Mouse (Mus musculus): ENCODE data around the gene Nova1. TPM values are rescaled to one million over a fixed set of nuclear protein-coding genes. Genes with fewer than 3 reads are reported as not detected.

The Nova1 gene
- 1.5 and 1.8 TPM in 2 replicates for polyA plus RNA-seq (2014; fragmentation: Nextera tagmentation; extraction: Ambion mirVana)

- H3K9me3 ChIP-seq (ENCODE audit: control insufficient read depth, low read length) = no peaks in the 10 kb centered on the region
- peak within 1 kb of the TSS; percentile 60 for H3K4me2 ChIP-seq (ENCODE audit: low read length)
- peak within 1 kb of the TSS; percentile 64 for H3K9ac ChIP-seq (ENCODE audit: low read length)
- WGBS = under 1% methylated on average over 35 of the region's 68 CpGs
- H3K4me1 ChIP-seq (replicated peaks; ENCODE audit: control insufficient read depth, insufficient read depth, low read length) = no peaks in the 10 kb centered on the region
- peaks cover 3% of the 10 kb centered on the region; the same call in 1 of the 2 replicates for H3K27me3 ChIP-seq (replicated peaks; ENCODE audit: control insufficient read depth, insufficient read depth, low read length)
- DNase-seq (ENCODE audit: low spot score) = peak; percentile 90
- no peaks in the 10 kb centered on the region for H3K36me3 ChIP-seq (ENCODE audit: control insufficient read depth, insufficient read depth, low read length)
- H3K27ac ChIP-seq (ENCODE audit: low read depth) = peak within 1 kb of the TSS; percentile 79
- peak; percentile 86 for ATAC-seq (replicated peaks; ENCODE audit: low FRiP score, low TSS enrichment, low read depth)
- H3K4me3 ChIP-seq (ENCODE audit: low read depth, low read length) = peak within 1 kb of the TSS; percentile 71
Observed at GRCm38 (mm10) chr12:46818856-46819347, at the start of gene Nova1. Gene Nova1, minus strand, starts transcription at chr12:46818929.

GRCm38 (mm10) chr12:46819348-46820022 lies 756 bp upstream of the Nova1 start:
- Histone ChIP-seq H3K9ac (ENCODE audit: low read length) (peak overlapping the region; percentile 64), H3K27ac (ENCODE audit: low read depth) (peak overlapping the region; percentile 79; the same call in 1 of the 2 replicates), H3K4me1 (replicated peaks; ENCODE audit: control insufficient read depth, insufficient read depth, low read length) (no peaks in the 10 kb centered on the region), H3K9me3 (ENCODE audit: control insufficient read depth, low read length) (no peaks in the 10 kb centered on the region), H3K27me3 (replicated peaks; ENCODE audit: control insufficient read depth, insufficient read depth, low read length) (peaks cover 3% of the 10 kb centered on the region; the same call in 1 of the 2 replicates), H3K4me3 (ENCODE audit: low read depth, low read length) (peak overlapping the region; percentile 71), H3K36me3 (ENCODE audit: control insufficient read depth, insufficient read depth, low read length) (no peaks in the 10 kb centered on the region), H3K4me2 (ENCODE audit: low read length) (peak overlapping the region; percentile 60)
- WGBS = 1% methylated on average over 52 of the region's 57 CpGs
- DNase-seq (ENCODE audit: low spot score) (peak; percentile 99), ATAC-seq (replicated peaks; ENCODE audit: low FRiP score, low TSS enrichment, low read depth) (peak; percentile 96)

GRCm38 (mm10) chr12:46818021-46818855 lies 491 bp downstream of the Nova1 start:
- no peaks in the 10 kb centered on the region for H3K9me3 ChIP-seq (ENCODE audit: control insufficient read depth, low read length)
- peak overlapping the region; percentile 71 for H3K4me3 ChIP-seq (ENCODE audit: low read depth, low read length)
- H3K27ac ChIP-seq (ENCODE audit: low read depth) = peak overlapping the region; percentile 79
- peak overlapping the region; percentile 64 for H3K9ac ChIP-seq (ENCODE audit: low read length)
- peak overlapping the region; percentile 60 for H3K4me2 ChIP-seq (ENCODE audit: low read length)
- no peaks in the 10 kb centered on the region for H3K4me1 ChIP-seq (replicated peaks; ENCODE audit: control insufficient read depth, insufficient read depth, low read length)
- H3K36me3 ChIP-seq (ENCODE audit: control insufficient read depth, insufficient read depth, low read length) = no peaks in the 10 kb centered on the region
- under 1% methylated on average over 56 of the region's 61 CpGs for WGBS
- peaks cover 3% of the 10 kb centered on the region; the same call in 1 of the 2 replicates for H3K27me3 ChIP-seq (replicated peaks; ENCODE audit: control insufficient read depth, insufficient read depth, low read length)
- DNase-seq (ENCODE audit: low spot score) (peak; percentile 78), ATAC-seq (replicated peaks; ENCODE audit: low FRiP score, low TSS enrichment, low read depth) (peak; percentile 32)

GRCm38 (mm10) chr12:46817211-46817803 lies 1.4 kb downstream of the Nova1 start:
- Histone ChIP-seq H3K9ac (ENCODE audit: low read length) (no peak overlapping the region), H3K36me3 (ENCODE audit: control insufficient read depth, insufficient read depth, low read length) (no peaks in the 10 kb centered on the region), H3K4me2 (ENCODE audit: low read length) (peak overlapping the region; percentile 60), H3K9me3 (ENCODE audit: control insufficient read depth, low read length) (no peaks in the 10 kb centered on the region), H3K27ac (ENCODE audit: low read depth) (no peak overlapping the region), H3K4me1 (replicated peaks; ENCODE audit: control insufficient read depth, insufficient read depth, low read length) (no peaks in the 10 kb centered on the region), H3K27me3 (replicated peaks; ENCODE audit: control insufficient read depth, insufficient read depth, low read length) (peaks cover 3% of the 10 kb centered on the region; the same call in 1 of the 2 replicates), H3K4me3 (ENCODE audit: low read depth, low read length) (peak overlapping the region; percentile 71)
- ATAC-seq (replicated peaks; ENCODE audit: low FRiP score, low TSS enrichment, low read depth) (no peak), DNase-seq (ENCODE audit: low spot score) (no peak)
- 16% methylated on average over 14 of the region's 14 CpGs for WGBS

- H3K4me1 ChIP-seq (replicated peaks; ENCODE audit: control insufficient read depth, insufficient read depth, low read length) = no peaks in the 10 kb centered on the region
- ATAC-seq (replicated peaks; ENCODE audit: low FRiP score, low TSS enrichment, low read depth) = no peak
- H3K9me3 ChIP-seq (ENCODE audit: control insufficient read depth, low read length) = no peaks in the 10 kb centered on the region
- no peak overlapping the region for H3K4me3 ChIP-seq (ENCODE audit: low read depth, low read length)
- DNase-seq (ENCODE audit: low spot score) = no peak
- no peaks in the 10 kb centered on the region for H3K36me3 ChIP-seq (ENCODE audit: control insufficient read depth, insufficient read depth, low read length)
- WGBS = 95% methylated on average over 3 of the region's 3 CpGs
- H3K27ac ChIP-seq (ENCODE audit: low read depth) = no peak overlapping the region
- no peak overlapping the region for H3K4me2 ChIP-seq (ENCODE audit: low read length)
- no peak overlapping the region for H3K9ac ChIP-seq (ENCODE audit: low read length)
- peaks cover 3% of the 10 kb centered on the region; the same call in 1 of the 2 replicates for H3K27me3 ChIP-seq (replicated peaks; ENCODE audit: control insufficient read depth, insufficient read depth, low read length)
Observed at GRCm38 (mm10) chr12:46816291-46816690, 2.4 kb downstream of the Nova1 start.

- no peak for ATAC-seq (replicated peaks; ENCODE audit: low FRiP score, low TSS enrichment, low read depth)
- peaks cover 3% of the 10 kb centered on the region; the same call in 1 of the 2 replicates for H3K27me3 ChIP-seq (replicated peaks; ENCODE audit: control insufficient read depth, insufficient read depth, low read length)
- no peak overlapping the region for H3K4me2 ChIP-seq (ENCODE audit: low read length)
- no peak overlapping the region for H3K4me3 ChIP-seq (ENCODE audit: low read depth, low read length)
- 71% methylated on average over 5 of the region's 5 CpGs for WGBS
- no peak for DNase-seq (ENCODE audit: low spot score)
- no peak overlapping the region for H3K9ac ChIP-seq (ENCODE audit: low read length)
- H3K27ac ChIP-seq (ENCODE audit: low read depth) = no peak overlapping the region
- H3K36me3 ChIP-seq (ENCODE audit: control insufficient read depth, insufficient read depth, low read length) = no peaks in the 10 kb centered on the region
- H3K9me3 ChIP-seq (ENCODE audit: control insufficient read depth, low read length) = no peaks in the 10 kb centered on the region
- H3K4me1 ChIP-seq (replicated peaks; ENCODE audit: control insufficient read depth, insufficient read depth, low read length) = no peaks in the 10 kb centered on the region
Observed at GRCm38 (mm10) chr12:46815697-46816096, 3.0 kb downstream of the Nova1 start.

- no peak for DNase-seq (ENCODE audit: low spot score)
- Histone ChIP-seq H3K4me2 (ENCODE audit: low read length) (no peak overlapping the region), H3K4me3 (ENCODE audit: low read depth, low read length) (no peak overlapping the region), H3K27ac (ENCODE audit: low read depth) (no peak overlapping the region), H3K9ac (ENCODE audit: low read length) (no peak overlapping the region), H3K9me3 (ENCODE audit: control insufficient read depth, low read length) (no peaks in the 10 kb centered on the region), H3K27me3 (replicated peaks; ENCODE audit: control insufficient read depth, insufficient read depth, low read length) (peaks cover 3% of the 10 kb centered on the region; the same call in 1 of the 2 replicates), H3K4me1 (replicated peaks; ENCODE audit: control insufficient read depth, insufficient read depth, low read length) (no peaks in the 10 kb centered on the region), H3K36me3 (ENCODE audit: control insufficient read depth, insufficient read depth, low read length) (no peaks in the 10 kb centered on the region)
- 94% methylated on average over 4 of the region's 4 CpGs for WGBS
- no peak for ATAC-seq (replicated peaks; ENCODE audit: low FRiP score, low TSS enrichment, low read depth)
Observed at GRCm38 (mm10) chr12:46814820-46815219, 3.9 kb downstream of the Nova1 start.

- H3K9me3 ChIP-seq (ENCODE audit: control insufficient read depth, low read length) = no peaks in the 10 kb centered on the region
- 79% methylated on average over 1 of the region's 1 CpGs for WGBS
- H3K27ac ChIP-seq (ENCODE audit: low read depth) = no peak overlapping the region
- H3K36me3 ChIP-seq (ENCODE audit: control insufficient read depth, insufficient read depth, low read length) = no peaks in the 10 kb centered on the region
- H3K27me3 ChIP-seq (replicated peaks; ENCODE audit: control insufficient read depth, insufficient read depth, low read length) = no peaks in the 10 kb centered on the region
- no peak overlapping the region for H3K9ac ChIP-seq (ENCODE audit: low read length)
- no peak overlapping the region for H3K4me2 ChIP-seq (ENCODE audit: low read length)
- H3K4me3 ChIP-seq (ENCODE audit: low read depth, low read length) = no peak overlapping the region
- no peak for DNase-seq (ENCODE audit: low spot score)
- no peaks in the 10 kb centered on the region for H3K4me1 ChIP-seq (replicated peaks; ENCODE audit: control insufficient read depth, insufficient read depth, low read length)
- ATAC-seq (replicated peaks; ENCODE audit: low FRiP score, low TSS enrichment, low read depth) = no peak
Observed at GRCm38 (mm10) chr12:46801311-46801710, 17.4 kb downstream of the Nova1 start.

All from intestine, embryonic 14.5 days (tissue).